Mouse (Mus musculus) limb, embryonic 14.5 days (tissue): ENCODE data around the gene Prkaca. TPM values are rescaled to one million over a fixed set of nuclear protein-coding genes. Genes with fewer than 3 reads are reported as not detected.

ENCODE experiments used
- ATAC-seq: fragments of 200-750 bp; cut with Nextera tagmentation; 2 replicates; pipeline ENCODE4 v1.8.0; 2017; ENCODE audit warnings: low read depth, moderate number of reproducible peaks, moderate TSS enrichment; ENCODE audit not compliant: low FRiP score
- DNase-seq: peaks from one replicate; pipeline ENCODE4 v3.0.0-alpha.2; 2015; ENCODE audit warnings: low spot score
- H3K27ac ChIP-seq: fragments of 300-500 bp; sonication (generic); replicated peaks from 2 replicates; pipeline ENCODE4 v1.5.1; 2014; ENCODE audit warnings: low read depth, mild to moderate bottlenecking, low read length, moderate library complexity, mixed read lengths
- H3K27me3 ChIP-seq: fragments of 300-500 bp; sonication (generic); 2 replicates; pipeline ENCODE4 v1.6.1; 2014; ENCODE audit warnings: low read length, mixed read lengths; ENCODE audit not compliant: control insufficient read depth, insufficient read depth
- H3K36me3 ChIP-seq: fragments of 300-500 bp; sonication (generic); 2 replicates; pipeline ENCODE4 v1.6.1; 2014; ENCODE audit warnings: mild to moderate bottlenecking, low read length, moderate library complexity, mixed read lengths; ENCODE audit not compliant: control insufficient read depth, insufficient read depth
- H3K4me1 ChIP-seq: fragments of 300-500 bp; sonication (generic); 2 replicates; pipeline ENCODE4 v1.6.1; 2014; ENCODE audit warnings: antibody characterized with exemption, low read length, mixed read lengths; ENCODE audit not compliant: control insufficient read depth, insufficient read depth
- H3K4me2 ChIP-seq: fragments of 300-500 bp; sonication (generic); replicated peaks from 2 replicates; pipeline ENCODE4 v1.6.1; 2014; ENCODE audit warnings: low read depth, mild to moderate bottlenecking, low read length, moderate library complexity; ENCODE audit not compliant: severe bottlenecking
- H3K4me3 ChIP-seq: fragments of 300-500 bp; sonication (generic); replicated peaks from 2 replicates; pipeline ENCODE4 v1.5.1; 2014; ENCODE audit warnings: low read length
- H3K9ac ChIP-seq: fragments of 300-500 bp; sonication (generic); 2 replicates; pipeline ENCODE4 v1.6.1; 2014; ENCODE audit warnings: mild to moderate bottlenecking, low read depth, low read length, moderate library complexity; ENCODE audit not compliant: severe bottlenecking
- H3K9me3 ChIP-seq: fragments of 300-500 bp; sonication (generic); 2 replicates; pipeline ENCODE4 v1.6.1; 2016; ENCODE audit warnings: low read length; ENCODE audit not compliant: control insufficient read depth
- POLR2A ChIP-seq: fragments of 200-500 bp; IDR thresholded peaks from 2 replicates; pipeline ENCODE4 v1.8.0; 2012; ENCODE audit warnings: inconsistent platforms, mild to moderate bottlenecking, moderate library complexity, borderline replicate concordance; ENCODE audit not compliant: insufficient read depth, insufficient read length; ENCODE audit errors: extremely low read depth
- WGBS: fragments of 180-500 bp; shearing (Covaris S2); extraction: QIAGEN DNeasy Blood & Tissue Kit; methylation state at CpG from one replicate; pipeline ENCODE4 v1.1.7; 2014; 5-methylcytosine and 5-hydroxymethylcytosine counted together
- polyA plus RNA-seq, 2 experiments: library from polyadenylated mRNA; depleted of rRNA in 1 of 2; stranded (reverse) in 1 of 2; unstranded in 1 of 2; fragments of >200 nt; fragmentation: Nextera tagmentation in 1 of 2; extraction: Ambion mirVana in 1 of 2; gene quantifications; 2 replicates each; pipeline versions ENCODE4 v1.2.1 to v1.2.3; 2012 to 2014

Prkaca gene
- polyA plus RNA-seq, 2 experiments: 132 to 158 TPM

- Histone ChIP-seq H3K4me1 (no peaks in the 10 kb centered on the region), H3K4me3 (no peak overlapping the region), H3K9me3 (no peaks in the 10 kb centered on the region), H3K27ac (no peak overlapping the region), H3K36me3 (peaks cover 27% of the 10 kb centered on the region; the same call in 1 of the 2 replicates), H3K4me2 (no peak overlapping the region), H3K27me3 (no peaks in the 10 kb centered on the region), H3K9ac (no peak overlapping the region)
- TF ChIP-seq POLR2A: no peak
- DNase-seq: no peak
- no peak for ATAC-seq
- WGBS: 93% methylated on average over 7 of the region's 7 CpGs
These were observed 5.1 kb upstream of the Prkaca start for GRCm38 (mm10) chr8:83967701-83968100.

GRCm38 (mm10) chr8:83971121-83971520 is 1.7 kb upstream of the Prkaca start:
- H3K27ac ChIP-seq: no peak overlapping the region
- 89% methylated on average over 4 of the region's 4 CpGs for WGBS
- H3K9ac ChIP-seq: no peak overlapping the region
- H3K36me3 ChIP-seq: peaks cover 30% of the 10 kb centered on the region; the same call in 1 of the 2 replicates
- no peak overlapping the region for H3K4me3 ChIP-seq
- H3K4me1 ChIP-seq: peaks cover 9% of the 10 kb centered on the region
- TF ChIP-seq POLR2A: no peak
- no peak overlapping the region for H3K4me2 ChIP-seq
- no peaks in the 10 kb centered on the region for H3K27me3 ChIP-seq
- ATAC-seq (no peak), DNase-seq (no peak)
- no peaks in the 10 kb centered on the region for H3K9me3 ChIP-seq

- Histone ChIP-seq H3K4me1 (peaks cover 9% of the 10 kb centered on the region), H3K36me3 (peaks cover 31% of the 10 kb centered on the region; the same call in 1 of the 2 replicates), H3K9me3 (no peaks in the 10 kb centered on the region), H3K9ac (peak overlapping the region; percentile 75; the same call in 1 of the 2 replicates), H3K27me3 (no peaks in the 10 kb centered on the region), H3K27ac (no peak overlapping the region), H3K4me2 (peak overlapping the region; percentile 74; the same call in 1 of the 2 replicates), H3K4me3 (peak overlapping the region; percentile 84)
- no peak for TF ChIP-seq POLR2A
- 79% methylated on average over 6 of the region's 6 CpGs for WGBS
- ATAC-seq (no peak), DNase-seq (no peak)
These were observed 1.1 kb upstream of the Prkaca start for GRCm38 (mm10) chr8:83971661-83972060.

- peak overlapping the region; percentile 77 for H3K9ac ChIP-seq
- no peaks in the 10 kb centered on the region for H3K27me3 ChIP-seq
- no peaks in the 10 kb centered on the region for H3K9me3 ChIP-seq
- peak overlapping the region; percentile 87 for H3K4me2 ChIP-seq
- peaks cover 18% of the 10 kb centered on the region for H3K4me1 ChIP-seq
- whole genome bisulfite sequencing: 5% methylated on average over 22 of the region's 37 CpGs
- peak overlapping the region; percentile 84 for H3K4me3 ChIP-seq
- peaks cover 21% of the 10 kb centered on the region; the same call in 1 of the 2 replicates for H3K36me3 ChIP-seq
- 0 out of 2 replicates have a peak overlapping the region, but pooled peaks have one; percentile 9 for H3K27ac ChIP-seq
- DNase-seq (no peak), ATAC-seq (peak; percentile 11)
- TF ChIP-seq POLR2A: no peak
These were observed 603 bp downstream of the Prkaca start for GRCm38 (mm10) chr8:83973161-83974031.

- Histone ChIP-seq H3K27ac (no peak overlapping the region), H3K9me3 (no peaks in the 10 kb centered on the region), H3K4me2 (peak overlapping the region; percentile 87), H3K9ac (no peak overlapping the region), H3K36me3 (peaks cover 14% of the 10 kb centered on the region; the same call in 1 of the 2 replicates), H3K4me1 (peaks cover 18% of the 10 kb centered on the region), H3K4me3 (no peak overlapping the region), H3K27me3 (no peaks in the 10 kb centered on the region)
- ATAC-seq (no peak), DNase-seq (no peak)
- 83% methylated on average over 4 of the region's 4 CpGs for WGBS
- TF ChIP-seq POLR2A: no peak
These were observed 1.7 kb downstream of the Prkaca start for GRCm38 (mm10) chr8:83974521-83974920.
